Mouse (Mus musculus): ENCODE data around the gene Fcrla. TPM values are rescaled to one million over a fixed set of nuclear protein-coding genes. Genes with fewer than 3 reads are reported as not detected.
"Not testable (repeated sequence)": the region's sequence is repeated elsewhere in the genome, so short reads cannot be mapped to it uniquely, and the experiment has no call there.

Gene Fcrla
- polyA plus RNA-seq, 1 experiment = not detected

GRCm38 (mm10) chr1:170961101-170961500 is 33.7 kb upstream of the Fcrla start:
- Histone ChIP-seq H3K27me3 (ENCODE audit: control insufficient read depth, insufficient read depth, insufficient read length) (no peaks in the 10 kb centered on the region), H3K79me3 (ENCODE audit: low read depth) (no peaks in the 10 kb centered on the region), H3K36me3 (ENCODE audit: control insufficient read depth, insufficient read depth) (no peaks in the 10 kb centered on the region), H3K79me2 (ENCODE audit: control insufficient read depth, insufficient read depth) (no peaks in the 10 kb centered on the region), H3ac (ENCODE audit: control insufficient read depth, insufficient read length, low read depth) (no peak overlapping the region), H3K4me3 (ENCODE audit: insufficient read depth, poor library complexity, severe bottlenecking) (no peak overlapping the region)
- TF ChIP-seq CTCF (IDR thresholded peaks at IDR 0.05; ENCODE audit: control insufficient read depth, insufficient read depth, insufficient read length) (no peak), USF1 (IDR thresholded peaks at IDR 0.05; ENCODE audit: low read depth) (no peak), MYOG (IDR thresholded peaks at IDR 0.05; ENCODE audit: control insufficient read depth, extremely low read depth, insufficient read length) (no peak), MYOD1 (IDR thresholded peaks at IDR 0.05; ENCODE audit: control insufficient read depth, insufficient read length, low read depth) (no peak), MAX (IDR thresholded peaks at IDR 0.05) (no peak), CEBPB (IDR thresholded peaks at IDR 0.05; ENCODE audit: low read depth) (no peak), FOSL1 (IDR thresholded peaks at IDR 0.05; ENCODE audit: insufficient read depth, low read length, poor library complexity, severe bottlenecking) (no peak)

- Histone ChIP-seq H3K79me3 (ENCODE audit: low read depth) (no peaks in the 10 kb centered on the region), H3K27me3 (ENCODE audit: control insufficient read depth, insufficient read depth, insufficient read length) (no peaks in the 10 kb centered on the region), H3K36me3 (ENCODE audit: control insufficient read depth, insufficient read depth) (no peaks in the 10 kb centered on the region), H3K4me3 (ENCODE audit: insufficient read depth, poor library complexity, severe bottlenecking) (no peak overlapping the region), H3K79me2 (ENCODE audit: control insufficient read depth, insufficient read depth) (no peaks in the 10 kb centered on the region), H3ac (ENCODE audit: control insufficient read depth, insufficient read length, low read depth) (no peak overlapping the region)
- TF ChIP-seq MYOD1 (IDR thresholded peaks at IDR 0.05; ENCODE audit: control insufficient read depth, insufficient read length, low read depth) (no peak), FOSL1 (IDR thresholded peaks at IDR 0.05; ENCODE audit: insufficient read depth, low read length, poor library complexity, severe bottlenecking) (no peak), CEBPB (IDR thresholded peaks at IDR 0.05; ENCODE audit: low read depth) (no peak), CTCF (IDR thresholded peaks at IDR 0.05; ENCODE audit: control insufficient read depth, insufficient read depth, insufficient read length) (no peak), MAX (IDR thresholded peaks at IDR 0.05) (no peak), MYOG (IDR thresholded peaks at IDR 0.05; ENCODE audit: control insufficient read depth, extremely low read depth, insufficient read length) (no peak)
Observed at GRCm38 (mm10) chr1:170959791-170960190, 32.4 kb upstream of the Fcrla start.

- H3K4me3 ChIP-seq (ENCODE audit: insufficient read depth, poor library complexity, severe bottlenecking) = no peak overlapping the region
- no peaks in the 10 kb centered on the region for H3K27me3 ChIP-seq (ENCODE audit: control insufficient read depth, insufficient read depth, insufficient read length)
- no peak overlapping the region for H3ac ChIP-seq (ENCODE audit: control insufficient read depth, insufficient read length, low read depth)
- no peaks in the 10 kb centered on the region for H3K36me3 ChIP-seq (ENCODE audit: control insufficient read depth, insufficient read depth)
- H3K79me2 ChIP-seq (ENCODE audit: control insufficient read depth, insufficient read depth) = no peaks in the 10 kb centered on the region
- no peak for TF ChIP-seq FOSL1 (IDR thresholded peaks at IDR 0.05; ENCODE audit: insufficient read depth, low read length, poor library complexity, severe bottlenecking)
- TF ChIP-seq CEBPB (IDR thresholded peaks at IDR 0.05; ENCODE audit: low read depth) = no peak
- no peaks in the 10 kb centered on the region for H3K79me3 ChIP-seq (ENCODE audit: low read depth)
Observed at GRCm38 (mm10) chr1:170958225-170958624, 30.8 kb upstream of the Fcrla start.

GRCm38 (mm10) chr1:170953192-170953591 is 25.8 kb upstream of the Fcrla start:
- Histone ChIP-seq H3K79me2 (ENCODE audit: control insufficient read depth, insufficient read depth) (no peaks in the 10 kb centered on the region), H3K79me3 (ENCODE audit: low read depth) (no peaks in the 10 kb centered on the region)
- TF ChIP-seq CEBPB (IDR thresholded peaks at IDR 0.05; ENCODE audit: low read depth) (no peak), MAX (IDR thresholded peaks at IDR 0.05) (no peak), FOSL1 (IDR thresholded peaks at IDR 0.05; ENCODE audit: insufficient read depth, low read length, poor library complexity, severe bottlenecking) (no peak), USF1 (IDR thresholded peaks at IDR 0.05; ENCODE audit: low read depth) (no peak), MYOD1 (IDR thresholded peaks at IDR 0.05; ENCODE audit: control insufficient read depth, insufficient read length, low read depth) (no peak), MYOG (IDR thresholded peaks at IDR 0.05; ENCODE audit: control insufficient read depth, extremely low read depth, insufficient read length) (no peak), CTCF (IDR thresholded peaks at IDR 0.05; ENCODE audit: control insufficient read depth, insufficient read depth, insufficient read length) (no peak)

GRCm38 (mm10) chr1:170950772-170951171 is 23.4 kb upstream of the Fcrla start:
- Histone ChIP-seq H3K79me2 (ENCODE audit: control insufficient read depth, insufficient read depth) (no peaks in the 10 kb centered on the region), H3K27me3 (ENCODE audit: control insufficient read depth, insufficient read depth, insufficient read length) (no peaks in the 10 kb centered on the region), H3ac (ENCODE audit: control insufficient read depth, insufficient read length, low read depth) (no peak overlapping the region), H3K4me3 (ENCODE audit: insufficient read depth, poor library complexity, severe bottlenecking) (no peak overlapping the region), H3K79me3 (ENCODE audit: low read depth) (no peaks in the 10 kb centered on the region), H3K36me3 (ENCODE audit: control insufficient read depth, insufficient read depth) (no peaks in the 10 kb centered on the region)
- TF ChIP-seq MYOG (IDR thresholded peaks at IDR 0.05; ENCODE audit: control insufficient read depth, extremely low read depth, insufficient read length) (no peak), CTCF (IDR thresholded peaks at IDR 0.05; ENCODE audit: control insufficient read depth, insufficient read depth, insufficient read length) (no peak), MAX (IDR thresholded peaks at IDR 0.05) (no peak), MYOD1 (IDR thresholded peaks at IDR 0.05; ENCODE audit: control insufficient read depth, insufficient read length, low read depth) (no peak), FOSL1 (IDR thresholded peaks at IDR 0.05; ENCODE audit: insufficient read depth, low read length, poor library complexity, severe bottlenecking) (no peak), CEBPB (IDR thresholded peaks at IDR 0.05; ENCODE audit: low read depth) (no peak), USF1 (IDR thresholded peaks at IDR 0.05; ENCODE audit: low read depth) (no peak)

More at GRCm38 (mm10) chr1:170953192-170953591, 25.8 kb upstream of the Fcrla start:
- Histone ChIP-seq H3ac (ENCODE audit: control insufficient read depth, insufficient read length, low read depth) (no peak overlapping the region), H3K27me3 (ENCODE audit: control insufficient read depth, insufficient read depth, insufficient read length) (no peaks in the 10 kb centered on the region), H3K4me3 (ENCODE audit: insufficient read depth, poor library complexity, severe bottlenecking) (no peak overlapping the region), H3K36me3 (ENCODE audit: control insufficient read depth, insufficient read depth) (no peaks in the 10 kb centered on the region)

GRCm38 (mm10) chr1:170944908-170945307 is 17.5 kb upstream of the Fcrla start:
- not testable (repeated sequence) for H3ac ChIP-seq (ENCODE audit: control insufficient read depth, insufficient read length, low read depth)

GRCm38 (mm10) chr1:170944151-170944550 is 16.8 kb upstream of the Fcrla start:
- not testable (repeated sequence) for H3ac ChIP-seq (ENCODE audit: control insufficient read depth, insufficient read length, low read depth); H3K79me3 ChIP-seq (ENCODE audit: low read depth); H3K4me3 ChIP-seq (ENCODE audit: insufficient read depth, poor library complexity, severe bottlenecking); H3K79me2 ChIP-seq (ENCODE audit: control insufficient read depth, insufficient read depth); H3K27me3 ChIP-seq (ENCODE audit: control insufficient read depth, insufficient read depth, insufficient read length); H3K36me3 ChIP-seq (ENCODE audit: control insufficient read depth, insufficient read depth)

More at GRCm38 (mm10) chr1:170944908-170945307, 17.5 kb upstream of the Fcrla start:
- H3K4me3 ChIP-seq (ENCODE audit: insufficient read depth, poor library complexity, severe bottlenecking); H3K79me3 ChIP-seq (ENCODE audit: low read depth); H3K36me3 ChIP-seq (ENCODE audit: control insufficient read depth, insufficient read depth); H3K79me2 ChIP-seq (ENCODE audit: control insufficient read depth, insufficient read depth); H3K27me3 ChIP-seq (ENCODE audit: control insufficient read depth, insufficient read depth, insufficient read length): not testable (repeated sequence)
